Mouse (Mus musculus) intestine, embryonic 16.5 days (tissue): ENCODE results near the gene Map4k4. TPM values are rescaled to one million over a fixed set of nuclear protein-coding genes. Genes with fewer than 3 reads are reported as not detected.

ENCODE experiments used
- ATAC-seq: fragments of 200-750 bp; cut with Nextera tagmentation; 2 replicates; pipeline ENCODE4 v1.8.0; 2017; ENCODE audit warnings: moderate TSS enrichment, moderate library complexity
- H3K27ac ChIP-seq: fragments of 300-500 bp; sonication (generic); 2 replicates; pipeline ENCODE4 v1.5.1; 2014; ENCODE audit warnings: mild to moderate bottlenecking, low read length
- H3K27me3 ChIP-seq: fragments of 300-500 bp; sonication (generic); replicated peaks from 2 replicates; pipeline ENCODE4 v1.6.1; 2014; ENCODE audit warnings: low read length, control low read depth, mixed read lengths; ENCODE audit not compliant: control insufficient read depth, insufficient read depth
- H3K36me3 ChIP-seq: fragments of 300-500 bp; sonication (generic); 2 replicates; pipeline ENCODE4 v1.6.1; 2014; ENCODE audit warnings: low read length, control low read depth; ENCODE audit not compliant: control insufficient read depth, insufficient read depth
- H3K4me1 ChIP-seq: fragments of 300-500 bp; sonication (generic); 2 replicates; pipeline ENCODE4 v1.6.1; 2014; ENCODE audit warnings: low read length, control low read depth, mixed read lengths; ENCODE audit not compliant: control insufficient read depth, insufficient read depth
- H3K4me2 ChIP-seq: fragments of 300-500 bp; sonication (generic); 2 replicates; pipeline ENCODE4 v1.6.1; 2014; ENCODE audit warnings: low read depth, low read length, control low read depth
- H3K4me3 ChIP-seq: fragments of 300-500 bp; sonication (generic); 2 replicates; pipeline ENCODE4 v1.5.1; 2014; ENCODE audit warnings: mild to moderate bottlenecking, low read length
- H3K9ac ChIP-seq: fragments of 300-500 bp; sonication (generic); 2 replicates; pipeline ENCODE4 v1.6.1; 2014; ENCODE audit warnings: low read depth, low read length
- H3K9me3 ChIP-seq: fragments of 300-500 bp; sonication (generic); 2 replicates; pipeline ENCODE4 v1.6.1; 2016; ENCODE audit warnings: low read length, control low read depth; ENCODE audit not compliant: control insufficient read depth
- WGBS: fragments of 180-500 bp; shearing (Covaris S2); extraction: QIAGEN DNeasy Blood & Tissue Kit; methylation state at CpG from one replicate; pipeline ENCODE4 v1.1.7; 2014; 5-methylcytosine and 5-hydroxymethylcytosine counted together
- polyA plus RNA-seq: library from polyadenylated mRNA; unstranded; fragments of >200 nt; fragmentation: Nextera tagmentation; extraction: Ambion mirVana; gene quantifications from 2 replicates; pipeline ENCODE4 v1.2.1, GENCODE M21; 2015

Map4k4 gene
- polyA plus RNA-seq, 1 experiment from 2014 or later: 10.1 TPM

- Histone ChIP-seq H3K9me3 (no peaks in the 10 kb centered on the region), H3K9ac (no peak overlapping the region), H3K4me2 (no peak overlapping the region), H3K27me3 (no peaks in the 10 kb centered on the region), H3K4me1 (peaks cover 16% of the 10 kb centered on the region), H3K36me3 (no peaks in the 10 kb centered on the region), H3K4me3 (no peak overlapping the region), H3K27ac (no peak overlapping the region)
- WGBS: 11% methylated on average over 2 of the region's 2 CpGs
- ATAC-seq: peak; percentile 81
Observed at GRCm38 (mm10) chr1:39895097-39895496, 5.6 kb upstream of the Map4k4 start.

- Histone ChIP-seq H3K36me3 (no peaks in the 10 kb centered on the region), H3K4me3 (no peak overlapping the region), H3K9me3 (no peaks in the 10 kb centered on the region), H3K27ac (no peak overlapping the region), H3K27me3 (no peaks in the 10 kb centered on the region), H3K4me2 (no peak overlapping the region), H3K4me1 (peaks cover 17% of the 10 kb centered on the region), H3K9ac (no peak overlapping the region)
- WGBS: 21% methylated on average over 2 of the region's 2 CpGs
- ATAC-seq: peak; percentile 25; the same call in 1 of the 2 replicates
Observed at GRCm38 (mm10) chr1:39895506-39895905, 5.2 kb upstream of the Map4k4 start.

- ATAC-seq: no peak
- WGBS: 59% methylated on average over 2 of the region's 2 CpGs
- H3K9ac ChIP-seq: no peak overlapping the region
- H3K4me3 ChIP-seq: no peak overlapping the region
- no peak overlapping the region for H3K27ac ChIP-seq
- H3K4me1 ChIP-seq: peaks cover 17% of the 10 kb centered on the region
- H3K9me3 ChIP-seq: no peaks in the 10 kb centered on the region
- H3K36me3 ChIP-seq: no peaks in the 10 kb centered on the region
- H3K27me3 ChIP-seq: no peaks in the 10 kb centered on the region
- H3K4me2 ChIP-seq: no peak overlapping the region
Observed at GRCm38 (mm10) chr1:39896581-39896980, 4.1 kb upstream of the Map4k4 start.

- no peaks in the 10 kb centered on the region for H3K9me3 ChIP-seq
- no peak overlapping the region for H3K4me3 ChIP-seq
- H3K4me2 ChIP-seq: no peak overlapping the region
- no peaks in the 10 kb centered on the region for H3K27me3 ChIP-seq
- 61% methylated on average over 4 of the region's 4 CpGs for WGBS
- no peak overlapping the region for H3K9ac ChIP-seq
- peaks cover 25% of the 10 kb centered on the region for H3K4me1 ChIP-seq
- no peak overlapping the region for H3K27ac ChIP-seq
- no peaks in the 10 kb centered on the region for H3K36me3 ChIP-seq
- ATAC-seq: no peak
Observed at GRCm38 (mm10) chr1:39898686-39899085, 2.0 kb upstream of the Map4k4 start.

GRCm38 (mm10) chr1:39901063-39901811 lies 524 bp downstream of the Map4k4 start:
- Histone ChIP-seq H3K4me3 (peak overlapping the region; percentile 94), H3K9me3 (no peaks in the 10 kb centered on the region), H3K27me3 (no peaks in the 10 kb centered on the region), H3K4me1 (peaks cover 31% of the 10 kb centered on the region), H3K36me3 (no peaks in the 10 kb centered on the region), H3K9ac (peak overlapping the region; percentile 99), H3K27ac (peak overlapping the region; percentile 94), H3K4me2 (peak overlapping the region; percentile 80)
- under 1% methylated on average over 50 of the region's 75 CpGs for WGBS
- peak; percentile 55 for ATAC-seq

GRCm38 (mm10) chr1:39901851-39902703 lies 1.4 kb downstream of the Map4k4 start:
- Histone ChIP-seq H3K4me3 (peak overlapping the region; percentile 94), H3K4me2 (peak overlapping the region; percentile 80), H3K9me3 (no peaks in the 10 kb centered on the region), H3K27ac (peak overlapping the region; percentile 94), H3K4me1 (peaks cover 32% of the 10 kb centered on the region), H3K9ac (peak overlapping the region; percentile 99), H3K27me3 (no peaks in the 10 kb centered on the region), H3K36me3 (no peaks in the 10 kb centered on the region)
- 2% methylated on average over 26 of the region's 26 CpGs for WGBS
- no peak for ATAC-seq

- WGBS: 13% methylated on average over 3 of the region's 3 CpGs
Observed at GRCm38 (mm10) chr1:39902704-39903151, 2.0 kb downstream of the Map4k4 start.

GRCm38 (mm10) chr1:39904720-39905119 lies 4.0 kb downstream of the Map4k4 start:
- Histone ChIP-seq H3K4me3 (no peak overlapping the region), H3K4me1 (peaks cover 44% of the 10 kb centered on the region), H3K36me3 (no peaks in the 10 kb centered on the region), H3K9ac (no peak overlapping the region), H3K27me3 (no peaks in the 10 kb centered on the region), H3K27ac (no peak overlapping the region), H3K4me2 (no peak overlapping the region), H3K9me3 (no peaks in the 10 kb centered on the region)
- no peak for ATAC-seq
- WGBS: 81% methylated on average over 3 of the region's 3 CpGs

More at GRCm38 (mm10) chr1:39902704-39903151, 2.0 kb downstream of the Map4k4 start:
- Histone ChIP-seq H3K9ac (peak overlapping the region; percentile 99), H3K36me3 (no peaks in the 10 kb centered on the region), H3K27me3 (no peaks in the 10 kb centered on the region), H3K4me2 (peak overlapping the region; percentile 80), H3K4me3 (peak overlapping the region; percentile 94), H3K9me3 (no peaks in the 10 kb centered on the region), H3K27ac (peak overlapping the region; percentile 47; the same call in 1 of the 2 replicates), H3K4me1 (peaks cover 37% of the 10 kb centered on the region)
- ATAC-seq: no peak

GRCm38 (mm10) chr1:39906921-39907320 lies 6.2 kb downstream of the Map4k4 start:
- H3K4me3 ChIP-seq: no peak overlapping the region
- H3K36me3 ChIP-seq: no peaks in the 10 kb centered on the region
- H3K9me3 ChIP-seq: no peaks in the 10 kb centered on the region
- no peak overlapping the region for H3K27ac ChIP-seq
- peaks cover 44% of the 10 kb centered on the region for H3K4me1 ChIP-seq
- no peaks in the 10 kb centered on the region for H3K27me3 ChIP-seq
- 50% methylated on average over 11 of the region's 11 CpGs for WGBS
- H3K9ac ChIP-seq: no peak overlapping the region
- ATAC-seq: no peak
- H3K4me2 ChIP-seq: no peak overlapping the region
